Mouse (Mus musculus) right cerebral cortex, adult 2 months (tissue): ENCODE measurements around the gene Caln1.

Experiments
- DNase-seq, 2 experiments: peaks; one replicate each; pipeline ENCODE4 v3.0.0; 2021 to 2022; ENCODE audit warnings: low spot score in 2 of 2

The Caln1 gene

DNA sequence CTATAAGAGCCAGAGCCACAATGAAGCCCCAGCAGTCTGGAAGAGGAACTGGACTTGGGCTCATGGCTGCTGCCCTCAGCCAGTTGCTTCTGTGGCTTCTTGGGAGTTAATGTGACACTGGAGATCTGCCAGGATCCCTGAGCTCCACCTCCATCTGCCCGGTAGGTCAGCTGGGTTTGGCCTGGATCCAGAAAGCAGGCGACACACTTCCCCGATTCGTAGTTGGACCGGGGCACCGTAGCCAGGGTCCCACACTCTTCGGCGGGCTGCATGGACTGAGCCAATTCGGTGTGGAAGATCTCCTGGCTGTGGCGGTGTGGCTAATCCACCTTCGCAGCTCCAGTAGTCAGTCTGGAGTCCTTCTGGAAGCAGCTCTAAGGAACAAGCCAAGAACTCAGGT, at the start of gene Caln1:
Gene Caln1 (plus strand): TSS at position 219 of the 400 bp plus-strand sequence.
- DNase-seq, result no peak

GRCm38 (mm10) chr5:130319783-130320182, 49.5 kb upstream of the Caln1 start:
- no peak for DNase-seq

GRCm38 (mm10) chr5:130320485-130320884, 48.8 kb upstream of the Caln1 start:
- peak in 1 of 2 experiments; percentile 17 for DNase-seq

DNA sequence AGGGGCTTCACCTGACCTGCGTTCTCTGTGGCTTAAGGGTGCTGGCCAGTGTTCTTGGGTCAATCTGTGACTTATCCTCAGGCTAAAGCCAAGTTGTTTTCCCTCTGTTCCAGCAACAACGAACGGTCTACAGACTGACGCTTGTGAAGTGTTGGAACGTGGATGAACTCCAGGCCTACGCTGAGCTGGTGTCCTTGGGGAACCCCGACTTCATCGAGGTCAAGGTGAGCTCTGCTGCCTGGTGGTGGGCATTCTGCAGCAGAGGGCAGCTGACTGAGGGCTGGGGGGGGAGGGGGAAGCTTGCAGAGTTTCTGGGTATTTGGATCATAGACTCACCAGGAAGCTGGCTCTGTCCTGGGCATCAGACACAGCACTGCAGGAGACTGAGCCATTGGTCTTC, 43.8 kb upstream of the Caln1 start:
- no peak for DNase-seq

DNA sequence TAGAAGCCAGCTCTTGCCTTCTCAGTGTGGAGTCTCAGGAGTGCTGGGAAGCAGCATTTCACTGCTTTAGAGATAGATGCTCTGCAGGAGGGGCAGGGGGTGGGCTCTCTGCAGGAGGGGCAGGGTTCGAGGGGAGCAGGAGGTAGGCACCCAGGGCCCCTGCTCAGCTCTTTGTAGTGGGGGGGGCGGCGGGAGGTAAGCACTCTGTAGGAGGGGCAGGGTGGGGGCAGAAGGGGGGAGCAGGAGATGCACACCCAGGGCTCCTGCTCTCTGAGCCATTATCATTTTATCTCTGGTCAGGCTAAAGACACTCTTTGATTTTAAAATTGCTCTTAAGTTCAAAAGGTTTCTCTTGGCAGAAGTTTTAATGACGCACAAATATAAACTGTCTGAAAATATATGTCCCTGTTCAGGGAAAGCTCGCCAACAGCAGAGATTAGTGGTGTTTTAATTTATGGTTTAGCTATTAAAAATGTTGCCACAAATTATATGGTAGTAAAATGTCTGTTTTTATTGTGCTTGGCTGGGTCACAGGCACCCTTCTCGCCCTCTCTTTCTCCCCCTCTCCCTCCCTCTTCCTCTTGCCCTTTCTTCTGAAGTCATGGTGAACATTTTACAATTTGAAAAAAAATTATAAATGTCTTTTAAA, 41.5 kb upstream of the Caln1 start:
- no peak for DNase-seq

DNA sequence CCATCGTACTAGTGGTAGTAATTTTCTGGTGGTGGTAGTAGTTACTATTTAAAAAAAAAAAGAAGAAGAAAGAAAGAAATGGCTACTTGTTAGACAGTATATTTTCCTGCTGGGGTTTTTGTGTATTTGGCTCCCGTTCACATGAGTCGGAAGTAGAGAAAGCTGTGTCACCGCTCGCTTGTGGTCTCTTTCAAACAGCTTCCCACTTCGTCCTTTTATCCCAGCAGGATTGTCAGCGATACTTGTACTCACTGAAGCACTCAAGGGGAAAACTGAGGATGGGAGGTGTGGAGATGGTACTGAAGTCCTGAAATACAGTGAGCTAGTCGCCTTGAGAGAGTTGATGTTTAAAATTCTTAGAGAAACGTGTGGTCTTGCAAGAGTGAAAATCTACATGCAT, 40.9 kb upstream of the Caln1 start:
- DNase-seq, result no peak

GRCm38 (mm10) chr5:130329889-130330288, 39.4 kb upstream of the Caln1 start:
- DNase-seq, result no peak

- no peak for DNase-seq
Measured at GRCm38 (mm10) chr5:130330801-130331200, 38.5 kb upstream of the Caln1 start.

DNA sequence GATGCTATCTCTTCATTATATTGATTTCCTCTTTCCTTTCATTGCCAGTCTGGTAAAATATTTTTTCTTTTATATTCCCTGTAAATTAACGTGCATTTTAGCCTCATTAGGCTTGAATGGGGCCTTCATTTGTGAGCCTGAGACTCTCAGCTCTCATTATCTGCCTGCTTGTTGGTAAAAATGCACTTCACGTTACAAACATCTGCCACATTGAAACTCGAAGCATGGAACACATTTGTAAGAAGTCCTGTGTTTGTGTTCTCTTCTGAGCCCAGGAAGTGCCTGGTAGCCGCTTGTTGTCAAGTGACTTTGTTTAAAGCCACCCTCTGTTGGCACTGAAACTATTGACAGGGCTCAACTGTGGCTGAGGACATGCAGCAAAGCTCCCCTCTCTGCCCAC, 38.0 kb upstream of the Caln1 start:
- no peak for DNase-seq

DNA sequence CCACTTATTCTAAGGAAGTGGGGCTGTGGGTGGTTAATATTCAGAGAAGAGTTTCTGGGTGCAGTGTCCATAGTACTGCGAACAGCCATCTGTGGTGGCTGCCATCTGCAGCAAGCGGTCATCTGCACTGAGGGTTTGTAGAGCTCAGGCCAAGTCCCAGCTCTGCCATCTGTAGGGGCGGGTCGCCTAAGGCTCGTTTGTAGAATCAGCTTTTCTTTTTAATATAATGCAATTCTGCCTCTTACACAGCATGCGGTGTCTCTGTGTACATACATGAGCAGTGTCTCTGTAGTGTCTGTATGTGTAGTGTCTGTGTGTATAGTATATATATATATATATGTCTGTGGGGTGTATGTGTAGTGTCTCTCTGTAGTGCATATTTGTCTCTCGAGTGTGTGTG, 35.7 kb upstream of the Caln1 start:
- DNase-seq, result no peak

DNA sequence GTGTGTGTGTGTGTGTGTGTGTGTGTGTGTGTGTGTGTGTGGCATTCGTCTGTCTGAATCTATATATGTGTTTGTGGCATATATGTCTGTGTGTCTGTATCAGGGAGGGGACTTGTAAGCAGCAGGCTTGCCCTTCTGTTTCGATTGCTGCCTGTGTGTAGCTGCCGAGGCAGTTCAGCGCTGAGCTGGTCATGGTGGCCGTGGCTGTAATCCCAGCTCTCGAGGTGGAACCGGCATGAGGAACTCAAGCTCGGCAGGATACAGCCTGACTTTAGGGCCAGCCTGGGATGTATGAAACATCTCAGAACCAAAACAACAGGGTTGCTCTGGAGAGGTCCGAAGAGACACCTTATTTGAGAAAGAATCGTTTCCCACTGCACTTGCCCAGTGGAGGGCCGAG, 35.3 kb upstream of the Caln1 start:
- DNase-seq, result no peak

- no peak for DNase-seq
Measured at GRCm38 (mm10) chr5:130335462-130335861, 33.8 kb upstream of the Caln1 start.

GRCm38 (mm10) chr5:130340656-130341055, 28.6 kb upstream of the Caln1 start:
- no peak for DNase-seq

DNA sequence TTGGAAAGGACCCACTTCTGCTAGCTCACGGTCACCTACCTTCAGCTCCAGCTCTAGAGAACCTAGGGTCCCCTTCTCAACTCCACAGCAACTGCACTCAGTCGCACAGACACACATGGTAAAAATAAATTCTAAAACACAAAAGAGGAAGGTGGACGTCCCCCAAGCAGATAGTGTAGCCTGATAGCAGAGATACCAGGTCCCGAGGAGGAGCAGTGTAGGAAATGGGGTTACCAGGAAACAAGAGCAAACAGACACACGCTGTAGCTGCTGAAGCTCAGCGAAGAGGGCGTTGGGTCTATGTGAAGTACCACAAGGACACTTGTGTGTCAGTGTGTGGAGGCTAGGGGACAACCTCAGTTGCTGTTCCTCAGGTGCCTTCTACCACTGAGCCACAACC, 24.3 kb upstream of the Caln1 start:
- DNase-seq, result no peak

GRCm38 (mm10) chr5:130345871-130346270, 23.4 kb upstream of the Caln1 start:
- DNase-seq, result no peak

DNA sequence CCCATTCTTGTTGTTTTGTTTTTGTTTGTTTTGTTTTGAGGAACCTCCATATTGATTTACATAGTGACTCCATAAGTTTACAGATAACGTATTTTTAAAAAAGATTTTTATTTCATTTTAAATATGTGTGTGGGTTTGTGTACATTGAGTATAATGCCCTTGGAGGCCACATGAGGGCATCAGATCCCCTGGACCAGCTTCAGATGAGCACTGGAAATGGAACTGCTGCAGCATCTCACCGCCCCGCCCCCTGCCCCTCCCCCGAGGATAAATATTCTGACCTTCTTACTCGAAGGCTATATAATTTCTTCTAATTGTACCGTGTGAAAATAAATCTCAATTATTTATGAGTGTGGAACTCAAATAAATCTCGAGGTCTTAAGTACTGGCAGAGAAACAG, 14.0 kb upstream of the Caln1 start:
- DNase-seq, result no peak

DNA sequence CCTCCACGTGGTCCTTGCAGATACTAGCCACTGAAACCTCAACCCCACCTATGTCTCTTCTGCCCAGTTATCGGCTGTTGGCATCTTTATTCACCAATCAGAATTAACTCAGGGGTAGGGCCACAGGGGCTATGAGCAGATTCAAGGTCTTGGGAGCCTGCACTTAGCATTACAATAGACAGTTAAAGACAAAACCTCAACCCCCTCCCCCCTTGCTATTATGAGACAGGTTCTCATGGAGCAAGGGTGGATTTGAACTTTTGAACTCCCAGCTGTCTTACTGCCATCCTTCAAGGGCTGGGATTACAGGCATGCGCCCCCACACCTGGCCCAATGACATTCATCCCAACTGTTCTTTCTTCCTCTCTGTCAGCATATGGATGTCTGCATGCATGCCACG, 6.1 kb upstream of the Caln1 start:
- DNase-seq, result no peak

GRCm38 (mm10) chr5:130363773-130364172, 5.5 kb upstream of the Caln1 start:
- no peak for DNase-seq

DNA sequence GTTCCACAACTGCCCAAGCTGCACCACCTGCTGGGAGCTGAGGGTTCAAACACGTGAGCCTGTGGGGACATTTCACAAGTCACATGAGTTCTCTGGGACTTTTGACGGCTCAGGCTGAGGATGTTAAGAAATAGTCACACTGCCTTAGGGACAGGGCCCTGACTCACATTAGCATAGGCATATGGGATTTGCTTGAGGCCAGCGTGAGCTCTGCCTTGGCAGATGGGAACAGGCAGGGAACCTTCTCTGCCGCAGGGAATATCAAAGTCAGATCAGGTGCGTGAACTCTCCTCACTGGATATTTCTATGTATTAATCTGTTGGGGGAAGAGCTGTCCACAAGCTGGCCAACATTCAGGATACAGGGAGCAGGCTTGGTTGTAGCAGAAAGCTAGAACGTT, 1.0 kb upstream of the Caln1 start:
- no peak for DNase-seq

DNA sequence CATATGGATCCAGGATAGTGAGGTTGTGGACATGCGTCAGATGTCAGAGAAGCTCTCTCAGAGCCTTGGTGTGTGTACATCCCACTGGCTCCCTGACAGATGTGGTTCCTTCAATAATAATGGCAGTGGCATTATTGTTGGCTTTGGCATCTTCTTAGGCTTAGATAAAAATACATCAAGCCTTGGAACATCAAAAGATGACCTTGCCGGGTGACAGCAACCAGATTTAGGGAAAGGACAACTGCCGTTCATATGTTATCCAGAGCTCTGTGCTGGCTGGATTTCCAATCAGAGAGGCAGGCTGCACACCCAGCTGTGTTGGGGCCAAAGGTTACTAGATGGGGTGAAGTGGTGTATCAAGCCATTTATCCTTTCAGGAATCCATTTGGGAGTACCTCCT, 6.2 kb downstream of the Caln1 start:
- DNase-seq, result no peak

DNA sequence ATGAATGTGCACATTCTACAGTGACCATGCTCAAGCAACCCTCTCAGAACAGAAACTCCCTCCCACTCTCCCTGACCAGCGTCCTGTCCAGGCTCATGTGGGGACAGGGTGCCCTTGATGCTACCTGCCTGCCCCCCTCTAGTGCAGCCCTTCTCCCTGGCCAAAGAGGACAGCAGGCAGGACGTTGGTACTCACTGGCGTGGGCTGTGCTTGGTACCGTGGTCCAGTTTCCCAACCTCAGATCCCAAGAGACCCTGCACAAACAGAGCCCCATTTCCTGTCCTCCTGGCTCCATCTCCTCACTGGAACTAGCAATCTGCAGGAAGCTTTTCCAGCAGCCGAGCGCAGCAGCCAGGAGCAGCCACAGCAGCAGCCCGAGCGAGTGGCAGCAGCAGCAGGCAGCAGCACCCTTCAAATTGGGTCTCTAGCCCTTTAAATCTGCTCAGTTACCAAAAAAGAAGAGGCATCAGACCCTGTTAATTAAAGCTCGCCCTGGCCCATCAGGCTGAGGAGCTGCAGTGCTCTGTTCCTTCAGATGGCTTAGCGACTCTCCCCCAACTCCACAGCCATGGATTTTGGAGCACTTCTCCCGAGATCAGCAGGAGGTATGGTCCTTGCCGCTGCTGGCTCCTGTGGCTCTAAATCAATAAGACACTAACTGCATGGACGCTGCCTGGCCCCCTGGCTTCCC, 15.1 kb downstream of the Caln1 start, which contains the start of gene A330070K13Rik:
Gene A330070K13Rik (minus strand): TSS at position 410 of the 691 bp plus-strand sequence.
- peak; percentile 37 to 39 for DNase-seq

DNA sequence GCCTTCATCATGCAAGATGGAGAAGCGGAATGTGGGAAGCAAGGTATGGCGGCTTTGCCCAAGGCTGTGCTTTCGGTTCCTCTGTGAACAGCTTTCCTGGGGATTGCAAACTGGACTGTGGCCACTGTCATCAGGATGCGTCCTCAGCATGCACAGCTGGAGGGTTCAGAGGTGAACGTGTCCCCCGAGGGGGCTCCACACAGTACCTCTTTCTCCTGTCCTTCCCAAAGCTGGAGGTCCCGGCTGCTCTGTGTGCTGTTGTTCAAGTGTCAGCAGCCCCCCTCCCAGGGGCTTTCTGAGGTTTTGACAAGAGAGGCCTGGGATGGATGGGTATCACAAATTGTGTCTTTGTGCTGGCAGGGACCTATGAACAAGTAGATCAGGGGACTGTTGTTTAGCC, 17.2 kb downstream of the Caln1 start:
- DNase-seq, result no peak

GRCm38 (mm10) chr5:130393618-130394355, 24.5 kb downstream of the Caln1 start:
- no peak for DNase-seq
